9 mouse cellular contexts compared by ENCODE assay signal in genomic region chr11:55240556-55240955, GRCm38 (mm10). TPM values are rescaled to one million over a fixed set of nuclear protein-coding genes. Genes with fewer than 3 reads are reported as not detected.
DNase-seq lines count a peak whose midpoint lies in the region; ATAC-seq and TF ChIP-seq lines count a peak whose summit lies in the region.
"Had no signal": no experiment of that assay in that cellular context is flagged by ENCODE, and none has a peak within 500 bp of the region (broad histone marks: within the 10 kb centered on the region; RNA-seq: fewer than 3 reads in every experiment).

No protein-coding gene starts in this region.

- no peak for TF ChIP-seq POLR2A in lung, adult 2 months (IDR thresholded peaks at IDR 0.05; ENCODE audit: borderline replicate concordance, extremely low read depth, low read depth, low read length)

- H3K4me1 ChIP-seq in lung, adult 2 months (ENCODE audit: control insufficient read depth, insufficient read depth, low read length) = no peaks in the 10 kb centered on the region
- H3K4me1 ChIP-seq: lung, embryonic 15.5 days had no signal

- 40% methylated on average over 7 of the region's 7 CpGs for WGBS in large intestine, adult 2 months
- 30% methylated on average over 7 of the region's 7 CpGs for WGBS in lung, adult 2 months

- peak; percentile 71 for DNase-seq in T-cell, adult 2 months (ENCODE audit: low spot score)
- peak; percentile 75 to 81 for DNase-seq in cerebellum, postnatal 10 days
- DNase-seq in large intestine, adult 2 months (ENCODE audit: low read depth, low spot score) = peak; percentile 25
- peak; percentile 70 for DNase-seq in lung, adult 2 months
- peak; percentile 79 to 80 for DNase-seq in right cerebral cortex, postnatal 10 days (ENCODE audit: low spot score in 2 of 2)
- DNase-seq in urinary bladder, postnatal 4 days (ENCODE audit: low spot score in 2 of 2) = peak; percentile 54 to 74

- ATAC-seq in CD4-positive, CD25-positive, alpha-beta regulatory T cell, adult 4 months = peak; percentile 73
- peak; percentile 87 for ATAC-seq in granulocyte monocyte progenitor cell, adult 5-6 weeks (replicated peaks; ENCODE audit: poor library complexity, severe bottlenecking)

- TF ChIP-seq CTCF in lung, adult 2 months (IDR thresholded peaks at IDR 0.05; ENCODE audit: insufficient read depth, low read length) = peak; percentile 28; the same call in 1 of the 2 replicates

- no peak overlapping the region for H3K4me3 ChIP-seq in lung, adult 2 months (replicated peaks; ENCODE audit: extremely low read depth, low read depth, low read length)
- H3K4me3 ChIP-seq: lung, embryonic 15.5 days had no signal

RNA-seq across cellular contexts. Expression of gene Slc36a1, which starts 36.4 kb away (rescaled TPM):
- polyA plus RNA-seq in CD4-positive, CD25-positive, alpha-beta regulatory T cell, adult 4 months (2017; shearing (Covaris generic)) = 1 to 10 TPM; 2.5 to 2.9 TPM
- 52.6 and 53.3 TPM in 2 replicates for total RNA-seq in granulocyte monocyte progenitor cell, adult 5-6 weeks (2014; fragmentation: Nextera tagmentation)
- total RNA-seq in granulocyte monocyte progenitor cell, adult 5-6 weeks (2017) = 11.4 and 12.9 TPM in 2 replicates
- polyA plus RNA-seq in large intestine, adult 2 months (2012; rRNA removed) = 17.3 and 73.4 TPM in 2 replicates
- polyA plus RNA-seq in lung, adult 2 months (2012; rRNA removed) = 15.6 and 19.4 TPM in 2 replicates

RNA-seq across cellular contexts. Expression of gene Slc36a2, which starts 55.7 kb away (rescaled TPM):
- not detected for polyA plus RNA-seq in CD4-positive, CD25-positive, alpha-beta regulatory T cell, adult 4 months (2017; shearing (Covaris generic))
- total RNA-seq in granulocyte monocyte progenitor cell, adult 5-6 weeks (2014; fragmentation: Nextera tagmentation) = 6.5 and 7.6 TPM in 2 replicates
- 1.9 and 2.8 TPM in 2 replicates for total RNA-seq in granulocyte monocyte progenitor cell, adult 5-6 weeks (2017)
- 2.9 and 3.6 TPM in 2 replicates for polyA plus RNA-seq in large intestine, adult 2 months (2012; rRNA removed)
- polyA plus RNA-seq in lung, adult 2 months (2012; rRNA removed) = 75.9 and 90.6 TPM in 2 replicates

Comparison
In these comparisons a context has a peak if more than half of its experiments do, and no peak if none do; other contexts are left out.
1. DNase-seq: peak in every context shown above with its lines; median percentile 80 in right cerebral cortex, postnatal 10 days; 78 in cerebellum, postnatal 10 days; 71 in T-cell, adult 2 months; 70 in lung, adult 2 months; 64 in urinary bladder, postnatal 4 days; 25 in large intestine, adult 2 months.
2. RNA of gene Slc36a2, which starts 55.7 kb away (polyA plus RNA-seq): 75.9 to 90.6 TPM in lung, adult 2 months; 2.9 to 3.6 TPM in large intestine, adult 2 months and not detected in CD4-positive, CD25-positive, alpha-beta regulatory T cell, adult 4 months; every median in the first group is over 10 times any median in the second.